Mouse (Mus musculus) lung, adult 2 months (tissue): Measurements from ENCODE around the gene Galnt18. TPM values are rescaled to one million over a fixed set of nuclear protein-coding genes. Genes with fewer than 3 reads are reported as not detected.

Source experiments
- DNase-seq: peaks from one replicate; pipeline ENCODE4 v3.0.0; 2022
- H3K4me1 ChIP-seq: fragments of 200-500 bp; 2 replicates; pipeline ENCODE4 v1.6.1; 2011; ENCODE audit warnings: low read length; ENCODE audit not compliant: control insufficient read depth, insufficient read depth
- H3K4me3 ChIP-seq: fragments of 200-500 bp; replicated peaks from 2 replicates; pipeline ENCODE3; 2011; ENCODE audit warnings: low read depth, mild to moderate bottlenecking, control low read depth, low read length; ENCODE audit errors: extremely low read depth
- CTCF ChIP-seq: fragments of 200-500 bp; IDR thresholded peaks from 2 replicates; pipeline ENCODE4 v1.5.1; 2011; ENCODE audit warnings: mild to moderate bottlenecking, low read length, control low read depth; ENCODE audit not compliant: insufficient read depth
- POLR2A ChIP-seq: fragments of 200-500 bp; IDR thresholded peaks from 2 replicates; pipeline ENCODE4 v1.6.1; 2011; ENCODE audit warnings: low read depth, mild to moderate bottlenecking, control low read depth, low read length, borderline replicate concordance; ENCODE audit errors: extremely low read depth
- WGBS: fragments of 180-500 bp; shearing (Covaris S2); methylation state at CpG from one replicate; pipeline ENCODE4 v1.1.7; 2018; 5-methylcytosine and 5-hydroxymethylcytosine counted together
- polyA plus RNA-seq: library from polyadenylated mRNA; depleted of rRNA; stranded (reverse); fragments of >200 nt; gene quantifications from 2 replicates; pipeline ENCODE4 v1.2.3, GENCODE M21; 2012

Galnt18 gene
- polyA plus RNA-seq, 1 experiment: 142 TPM

DNA sequence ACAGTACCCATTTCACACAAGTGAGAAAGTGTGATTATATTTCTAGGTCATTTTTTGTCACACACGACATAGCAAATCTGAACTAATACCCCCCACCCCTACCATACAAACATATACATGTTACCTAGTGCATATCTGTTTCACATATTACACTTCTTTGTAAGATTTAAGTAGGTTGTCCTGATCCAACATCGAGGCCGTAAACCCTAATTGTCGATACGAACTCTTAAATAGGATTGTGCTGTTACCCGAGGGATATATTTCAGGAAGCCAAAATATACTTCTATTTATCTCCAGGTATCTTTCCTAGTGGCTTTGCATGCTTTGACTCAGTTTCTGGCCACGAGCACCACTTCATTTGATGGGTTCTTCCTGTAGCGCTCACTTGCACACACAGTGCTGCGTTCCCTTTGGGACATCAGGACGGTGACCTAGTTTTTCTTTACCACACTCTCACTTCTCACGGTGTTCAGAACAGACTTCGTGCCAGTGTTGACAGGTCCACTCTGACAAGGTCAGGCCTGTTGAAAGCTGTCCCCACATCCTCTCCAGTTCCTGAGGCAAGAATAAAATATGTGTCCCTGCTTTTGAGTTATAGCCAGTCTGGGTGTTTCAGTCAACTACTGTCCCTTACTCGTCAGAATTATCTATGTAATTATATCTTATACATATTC is 17.7 kb upstream of the Galnt18 start:
- DNase-seq: no peak
- 76% methylated on average over 13 of the region's 13 CpGs for WGBS

DNA sequence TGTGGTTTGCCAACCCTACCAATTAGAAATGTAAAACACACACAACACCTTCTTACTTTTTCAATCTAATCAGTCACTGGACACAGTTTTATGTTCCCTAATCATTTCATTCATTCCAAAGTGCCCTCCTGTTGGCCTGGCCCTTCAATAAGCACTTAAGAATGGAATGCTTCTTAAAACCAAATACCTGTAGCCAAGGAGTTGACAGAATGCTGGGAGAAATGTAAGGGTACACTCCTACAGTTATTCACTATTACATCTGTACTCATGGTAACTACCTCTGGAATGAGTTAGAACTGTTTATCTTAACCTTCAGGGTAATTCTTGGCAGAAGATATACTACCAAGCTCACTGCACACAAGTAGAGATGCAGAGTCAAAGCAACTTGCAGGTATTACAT is 15.3 kb upstream of the Galnt18 start:
- TF ChIP-seq POLR2A (no peak), CTCF (no peak)
- H3K4me3 ChIP-seq: no peak overlapping the region
- no peak for DNase-seq
- no peaks in the 10 kb centered on the region for H3K4me1 ChIP-seq

More for the DNA sequence above, 17.7 kb upstream of the Galnt18 start:
- Histone ChIP-seq H3K4me1 (peaks cover 8% of the 10 kb centered on the region), H3K4me3 (no peak overlapping the region)
- TF ChIP-seq POLR2A (no peak), CTCF (no peak)

- no peak for DNase-seq
- 85% methylated on average over 3 of the region's 3 CpGs for WGBS
- peaks cover 4% of the 10 kb centered on the region for H3K4me1 ChIP-seq
- TF ChIP-seq CTCF (no peak), POLR2A (no peak)
- no peak overlapping the region for H3K4me3 ChIP-seq
Measured at GRCm38 (mm10) chr7:111792154-111792553, 12.4 kb upstream of the Galnt18 start.

DNA sequence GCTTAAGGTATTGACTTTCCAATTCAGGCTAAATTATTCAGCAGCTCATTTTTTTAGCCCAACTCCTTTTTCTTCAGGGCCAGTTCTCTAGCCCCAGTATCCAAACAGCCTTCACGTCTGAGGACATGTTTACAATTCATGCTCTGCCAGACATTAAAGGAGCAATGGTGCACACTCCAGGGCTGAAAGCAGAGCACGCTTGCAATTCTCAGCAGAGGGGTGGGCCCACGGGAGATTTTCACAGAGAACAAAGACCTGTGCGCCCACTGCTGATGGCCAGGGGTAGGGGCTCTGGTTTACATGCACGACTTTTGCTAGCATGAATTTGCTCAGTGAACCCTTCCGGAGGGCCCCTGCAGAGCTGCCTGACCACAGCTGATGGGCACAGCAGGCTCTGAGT is 11.6 kb upstream of the Galnt18 start:
- peaks cover 4% of the 10 kb centered on the region for H3K4me1 ChIP-seq
- no peak for DNase-seq
- no peak for TF ChIP-seq CTCF
- no peak for TF ChIP-seq POLR2A
- H3K4me3 ChIP-seq: no peak overlapping the region
- WGBS: 61% methylated on average over 6 of the region's 6 CpGs

DNA sequence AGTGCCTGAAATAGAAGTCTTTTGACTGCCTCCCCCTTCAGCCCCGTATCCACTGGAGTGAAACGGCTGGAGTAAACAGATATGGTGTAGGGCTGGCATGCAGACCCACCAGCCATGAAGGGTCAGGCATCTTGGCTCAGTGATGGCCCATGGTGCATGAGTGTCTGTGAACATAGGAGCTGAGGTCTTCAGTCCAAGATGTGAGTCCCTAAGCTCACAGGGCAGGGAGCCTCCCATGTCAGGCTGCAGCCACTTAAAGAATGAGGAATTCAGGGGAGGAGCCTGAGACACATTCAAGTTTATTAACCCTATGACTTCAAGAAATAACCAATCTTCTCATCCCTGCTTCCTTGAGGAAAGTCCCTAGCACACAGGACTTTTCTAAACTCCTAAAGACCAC is 8.1 kb upstream of the Galnt18 start:
- TF ChIP-seq CTCF (no peak), POLR2A (no peak)
- Histone ChIP-seq H3K4me3 (no peak overlapping the region), H3K4me1 (peaks cover 4% of the 10 kb centered on the region)
- 46% methylated on average over 2 of the region's 2 CpGs for WGBS
- DNase-seq: no peak

DNA sequence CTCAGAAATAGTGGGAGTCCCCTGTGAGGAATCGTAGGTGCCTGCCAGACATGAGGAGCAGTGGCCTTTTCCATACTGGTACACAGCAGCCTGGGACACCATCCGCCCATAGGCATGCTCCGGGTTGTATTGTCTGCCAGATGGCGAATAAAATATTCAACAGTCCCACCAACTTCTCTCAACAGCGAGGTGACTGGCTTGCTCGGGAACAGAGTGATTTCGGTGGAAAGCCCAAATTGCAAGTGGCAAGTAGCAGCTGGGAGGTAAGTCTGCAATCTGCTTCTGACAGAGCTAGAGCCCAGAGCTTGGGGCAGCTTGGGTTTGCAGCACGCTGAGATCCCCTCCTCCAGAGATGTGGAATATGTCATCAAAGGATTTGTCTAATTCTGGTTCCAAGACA is 5.7 kb upstream of the Galnt18 start:
- no peak for DNase-seq
- no peak for TF ChIP-seq POLR2A
- TF ChIP-seq CTCF: no peak
- WGBS: 93% methylated on average over 8 of the region's 8 CpGs
- no peak overlapping the region for H3K4me3 ChIP-seq
- H3K4me1 ChIP-seq: peaks cover 8% of the 10 kb centered on the region

- Histone ChIP-seq H3K4me3 (no peak overlapping the region), H3K4me1 (peaks cover 5% of the 10 kb centered on the region; the same call in 1 of the 2 replicates)
- DNase-seq: peak; percentile 67
- 54% methylated on average over 5 of the region's 5 CpGs for WGBS
- TF ChIP-seq POLR2A (no peak), CTCF (peak; percentile 84)
Measured at GRCm38 (mm10) chr7:111782126-111782525, 2.3 kb upstream of the Galnt18 start.

DNA sequence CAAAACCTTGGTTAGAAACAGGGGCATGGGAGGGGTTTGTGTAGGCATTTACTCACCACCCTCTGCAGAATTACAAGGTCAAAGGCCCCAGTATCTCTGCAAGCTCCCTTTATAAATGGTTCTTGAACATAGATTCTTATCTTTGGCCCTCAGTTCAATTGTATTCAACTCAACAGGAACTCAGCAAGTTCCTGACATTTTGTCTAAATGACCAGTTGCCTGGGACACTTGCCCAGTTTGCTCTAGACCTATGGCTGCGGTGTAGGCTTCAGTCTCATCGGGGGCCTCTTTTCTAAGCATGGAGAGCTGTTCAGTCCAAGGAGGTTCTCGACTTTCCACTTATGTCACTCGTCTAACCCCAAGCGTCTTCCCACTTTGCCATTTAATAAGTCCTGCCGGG is 1.5 kb upstream of the Galnt18 start:
- H3K4me1 ChIP-seq: peaks cover 5% of the 10 kb centered on the region; the same call in 1 of the 2 replicates
- TF ChIP-seq CTCF (no peak), POLR2A (no peak)
- no peak for DNase-seq
- no peak overlapping the region for H3K4me3 ChIP-seq
- WGBS: 32% methylated on average over 6 of the region's 6 CpGs

DNA sequence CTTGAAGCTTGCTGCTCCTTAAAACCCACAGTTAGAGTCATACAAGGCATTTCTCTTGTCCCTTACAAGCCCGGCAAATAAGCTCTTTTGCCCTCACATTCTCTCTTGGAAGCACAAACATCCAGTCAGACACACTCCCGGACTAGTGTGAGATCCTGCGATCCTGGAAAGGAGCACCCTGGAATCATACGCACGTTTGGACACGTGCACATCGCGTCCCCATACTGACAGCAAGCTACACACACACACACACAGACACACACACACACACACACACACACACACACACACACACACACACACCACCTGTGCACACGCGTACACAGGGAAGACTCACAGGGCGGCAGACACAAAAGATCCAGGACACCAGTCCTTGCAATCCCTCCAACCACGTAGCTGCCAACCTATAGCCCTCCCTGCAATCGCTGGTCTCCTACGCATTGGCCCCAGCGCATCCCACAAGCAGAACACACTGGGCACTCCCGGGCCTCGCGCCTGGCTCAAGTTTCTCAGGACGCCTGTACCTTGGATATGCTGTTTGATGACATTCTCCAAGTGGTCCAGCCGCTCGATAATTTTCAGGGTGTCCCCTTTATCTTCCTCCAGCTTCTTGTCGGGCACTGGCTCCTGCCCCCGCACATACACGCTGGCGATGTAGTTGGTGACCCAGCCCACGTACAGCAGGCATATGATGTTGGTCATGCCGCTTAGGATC is 831 bp downstream of the Galnt18 start:
- Histone ChIP-seq H3K4me1 (peaks cover 5% of the 10 kb centered on the region; the same call in 1 of the 2 replicates), H3K4me3 (peak overlapping the region; percentile 74)
- DNase-seq: peak; percentile 46
- 11% methylated on average over 27 of the region's 27 CpGs for WGBS
- no peak for TF ChIP-seq CTCF
- TF ChIP-seq POLR2A: no peak

- DNase-seq: peak; percentile 32
- WGBS: 37% methylated on average over 7 of the region's 7 CpGs
- Histone ChIP-seq H3K4me3 (peak overlapping the region; percentile 74), H3K4me1 (peaks cover 6% of the 10 kb centered on the region)
- TF ChIP-seq CTCF (no peak), POLR2A (no peak)
Measured at GRCm38 (mm10) chr7:111778212-111778611, 1.6 kb downstream of the Galnt18 start.
